Comparison of ENCODE assay signal across 8 mouse cellular contexts in the genomic region with DNA sequence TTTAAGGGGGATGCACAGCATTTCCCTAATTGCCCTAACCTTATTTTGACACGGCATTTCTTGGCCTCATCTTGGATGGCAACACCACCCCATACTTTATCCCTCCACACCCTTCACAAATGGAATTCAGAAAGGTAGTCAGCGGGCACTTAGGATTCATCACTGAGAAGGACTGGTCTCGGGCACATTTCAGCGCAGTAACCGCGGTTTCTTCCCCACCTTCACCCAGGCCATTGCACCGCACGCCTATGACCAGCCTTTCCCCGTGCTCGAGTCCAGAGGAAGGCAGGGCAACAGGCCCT. TPM values are rescaled to one million over a fixed set of nuclear protein-coding genes. Genes with fewer than 3 reads are reported as not detected.
DNase-seq lines count a peak whose midpoint lies in the region; ATAC-seq and TF ChIP-seq lines count a peak whose summit lies in the region.

No protein-coding gene starts in this region.

- no peaks in the 10 kb centered on the region for H3K9me3 ChIP-seq in embryonic facial prominence, embryonic 11.5 days (replicated peaks; ENCODE audit: control insufficient read depth, low read length)
- H3K9me3 ChIP-seq in hindbrain, embryonic 16.5 days (ENCODE audit: control insufficient read depth, low read length), result no peaks in the 10 kb centered on the region
- no peaks in the 10 kb centered on the region for H3K9me3 ChIP-seq in midbrain, postnatal 0 days (ENCODE audit: low read length)

- no peak for DNase-seq in left cerebral cortex, adult 2 months (ENCODE audit: extremely low spot score in 1 of 2, low spot score in 2 of 2)
- DNase-seq in left cerebral cortex, adult 9 months (ENCODE audit: low spot score in 2 of 2), result no peak
- no peak for DNase-seq in embryonic facial prominence, embryonic 11.5 days (ENCODE audit: low spot score)
- DNase-seq in midbrain, postnatal 0 days (ENCODE audit: low spot score), result no peak
- no peak for DNase-seq in cerebellum, postnatal 14 days
- no peak for DNase-seq in urinary bladder, postnatal 36 days (ENCODE audit: low spot score in 2 of 2)
- DNase-seq in layer of hippocampus, adult 9-10 months (ENCODE audit: low spot score), result no peak

- WGBS in embryonic facial prominence, embryonic 11.5 days, result 9% methylated on average over 10 of the region's 10 CpGs
- WGBS in hindbrain, embryonic 16.5 days, result 7% methylated on average over 10 of the region's 10 CpGs
- WGBS in midbrain, postnatal 0 days, result 4% methylated on average over 10 of the region's 10 CpGs

- no peak for TF ChIP-seq CTCF in left cerebral cortex, adult 2 months (IDR thresholded peaks at IDR 0.05)
- no peak for TF ChIP-seq CTCF in midbrain, postnatal 0 days (IDR thresholded peaks at IDR 0.05)

- peak overlapping the region; percentile 97 for H3K4me2 ChIP-seq in embryonic facial prominence, embryonic 11.5 days (ENCODE audit: low read depth, low read length)
- peak overlapping the region; percentile 89 for H3K4me2 ChIP-seq in hindbrain, embryonic 16.5 days (ENCODE audit: low read length)
- H3K4me2 ChIP-seq in midbrain, postnatal 0 days (ENCODE audit: low read depth, low read length, poor library complexity, severe bottlenecking), result peak overlapping the region; percentile 69

- H3K36me3 ChIP-seq in embryonic facial prominence, embryonic 11.5 days (replicated peaks; ENCODE audit: control insufficient read depth, insufficient read depth, low read depth, low read length), result no peaks in the 10 kb centered on the region
- no peaks in the 10 kb centered on the region for H3K36me3 ChIP-seq in hindbrain, embryonic 16.5 days (ENCODE audit: control insufficient read depth, insufficient read depth, low read length)
- H3K36me3 ChIP-seq in midbrain, postnatal 0 days (ENCODE audit: insufficient read depth, low read length), result no peaks in the 10 kb centered on the region

- H3K9ac ChIP-seq in embryonic facial prominence, embryonic 11.5 days (replicated peaks; ENCODE audit: low read length), result peak overlapping the region; percentile 88
- H3K9ac ChIP-seq in hindbrain, embryonic 16.5 days (ENCODE audit: low read depth, low read length), result peak overlapping the region; percentile 97
- H3K9ac ChIP-seq in midbrain, postnatal 0 days (replicated peaks; ENCODE audit: low read length, poor library complexity, severe bottlenecking), result peak overlapping the region; percentile 95

- peak overlapping the region; percentile 96 for H3K4me3 ChIP-seq in left cerebral cortex, adult 2 months
- H3K4me3 ChIP-seq in embryonic facial prominence, embryonic 11.5 days (ENCODE audit: low read depth, low read length), result peak overlapping the region; percentile 89
- peak overlapping the region; percentile 94 for H3K4me3 ChIP-seq in hindbrain, embryonic 16.5 days (ENCODE audit: low read length)
- H3K4me3 ChIP-seq in midbrain, postnatal 0 days (ENCODE audit: low read depth, low read length), result peak overlapping the region; percentile 93

- no peak for ATAC-seq in embryonic facial prominence, embryonic 11.5 days (replicated peaks; ENCODE audit: insufficient number of reproducible peaks, low FRiP score, low TSS enrichment, low read depth)
- ATAC-seq in hindbrain, embryonic 16.5 days, result no peak
- ATAC-seq in midbrain, postnatal 0 days (ENCODE audit: low FRiP score), result no peak

- H3K4me1 ChIP-seq in embryonic facial prominence, embryonic 11.5 days (ENCODE audit: control insufficient read depth, insufficient read depth, low read length), result no peaks in the 10 kb centered on the region; the same call in 1 of the 2 replicates
- H3K4me1 ChIP-seq in hindbrain, embryonic 16.5 days (ENCODE audit: control insufficient read depth, insufficient read depth, low read depth, low read length), result peaks cover 11% of the 10 kb centered on the region
- peaks cover 3% of the 10 kb centered on the region; the same call in 1 of the 2 replicates for H3K4me1 ChIP-seq in midbrain, postnatal 0 days (ENCODE audit: insufficient read depth, low read length)

- H3K27me3 ChIP-seq in embryonic facial prominence, embryonic 11.5 days (ENCODE audit: control insufficient read depth, insufficient read depth, low read length), result no peaks in the 10 kb centered on the region
- no peaks in the 10 kb centered on the region for H3K27me3 ChIP-seq in hindbrain, embryonic 16.5 days (replicated peaks; ENCODE audit: control insufficient read depth, insufficient read depth, low read length)
- H3K27me3 ChIP-seq in midbrain, postnatal 0 days (ENCODE audit: insufficient read depth, low read length), result no peaks in the 10 kb centered on the region

- H3K27ac ChIP-seq in left cerebral cortex, adult 2 months, result peak overlapping the region; percentile 97
- H3K27ac ChIP-seq in embryonic facial prominence, embryonic 11.5 days (replicated peaks; ENCODE audit: low read depth, low read length), result no peak overlapping the region
- H3K27ac ChIP-seq in hindbrain, embryonic 16.5 days (ENCODE audit: low read depth, low read length), result peak overlapping the region; percentile 91; the same call in 1 of the 2 replicates
- peak overlapping the region; percentile 84 for H3K27ac ChIP-seq in midbrain, postnatal 0 days (ENCODE audit: low read depth, low read length)

- intact Hi-C loops in left cerebral cortex, adult 2 months (cut with DNase I), result loop anchor here (2.0 kb wide), 1 partner anchor 116 kb away; no protein-coding TSS in a partner anchor

RNA-seq across cellular contexts. Expression of gene Fnbp1, which starts 1.1 kb away (rescaled TPM):
- total RNA-seq in left cerebral cortex, adult 2 months (2021), result 100 to 1,000 TPM in 1 of 2 experiments, 10 to 100 TPM in 1; 85.8 to 101 TPM
- 15.9 and 17.9 TPM in 2 replicates for polyA plus RNA-seq in embryonic facial prominence, embryonic 11.5 days (2014; fragmentation: Nextera tagmentation; extraction: Ambion mirVana)
- polyA plus RNA-seq in hindbrain, embryonic 16.5 days (2015; fragmentation: Nextera tagmentation; extraction: Ambion mirVana), result 35.8 and 36.7 TPM in 2 replicates
- total RNA-seq in midbrain, postnatal 0 days (2014; rRNA removed), result 22.1 and 23.6 TPM in 2 replicates
- polyA plus RNA-seq in midbrain, postnatal 0 days (2015; fragmentation: Nextera tagmentation; extraction: Ambion mirVana), result 25.2 and 30.7 TPM in 2 replicates

RNA-seq across cellular contexts. Expression of gene Gpr107, which starts 11.4 kb away (rescaled TPM):
- 10 to 100 TPM; 45.2 to 51.5 TPM for total RNA-seq in left cerebral cortex, adult 2 months (2021)
- polyA plus RNA-seq in embryonic facial prominence, embryonic 11.5 days (2014; fragmentation: Nextera tagmentation; extraction: Ambion mirVana), result 23.1 and 28.6 TPM in 2 replicates
- polyA plus RNA-seq in hindbrain, embryonic 16.5 days (2015; fragmentation: Nextera tagmentation; extraction: Ambion mirVana), result 34.4 and 37.3 TPM in 2 replicates
- 46.7 and 47.3 TPM in 2 replicates for total RNA-seq in midbrain, postnatal 0 days (2014; rRNA removed)
- polyA plus RNA-seq in midbrain, postnatal 0 days (2015; fragmentation: Nextera tagmentation; extraction: Ambion mirVana), result 30.9 and 31.6 TPM in 2 replicates
